Mouse (Mus musculus): ENCODE results near the gene Nebl. TPM values are rescaled to one million over a fixed set of nuclear protein-coding genes. Genes with fewer than 3 reads are reported as not detected.
A peak's percentile ranks its signal among the peaks of the same experiment; 100 is the strongest.

The Nebl gene
- total RNA-seq, 1 experiment from 2014 or later: 7.3 TPM

GRCm38 (mm10) chr2:17710083-17710482 is 21.2 kb downstream of the Nebl start:
- DNase-seq: peak; percentile 13

GRCm38 (mm10) chr2:17705964-17706363 is 25.3 kb downstream of the Nebl start:
- DNase-seq: no peak

- DNase-seq: no peak
Measured at GRCm38 (mm10) chr2:17705426-17705825, 25.8 kb downstream of the Nebl start.

- DNase-seq: no peak
Measured at GRCm38 (mm10) chr2:17703170-17703512, 28.1 kb downstream of the Nebl start.

GRCm38 (mm10) chr2:17702481-17703169 is 28.6 kb downstream of the Nebl start:
- no peak for DNase-seq

- DNase-seq: no peak
Measured at GRCm38 (mm10) chr2:17698161-17699087, 32.8 kb downstream of the Nebl start.

GRCm38 (mm10) chr2:17692926-17693325 is 38.3 kb downstream of the Nebl start:
- no peak for DNase-seq

GRCm38 (mm10) chr2:17690264-17690663 is 41.0 kb downstream of the Nebl start:
- DNase-seq: no peak

- DNase-seq: no peak
Measured at GRCm38 (mm10) chr2:17687141-17687540, 44.1 kb downstream of the Nebl start.

GRCm38 (mm10) chr2:17683326-17684040 is 47.8 kb downstream of the Nebl start:
- no peak for DNase-seq

- no peak for DNase-seq
Measured at GRCm38 (mm10) chr2:17672156-17672555, 59.1 kb downstream of the Nebl start.

- DNase-seq: no peak
Measured at GRCm38 (mm10) chr2:17671566-17671965, 59.7 kb downstream of the Nebl start.

- no peak for DNase-seq
Measured at GRCm38 (mm10) chr2:17669953-17670352, 61.3 kb downstream of the Nebl start.

GRCm38 (mm10) chr2:17669000-17669399 is 62.3 kb downstream of the Nebl start:
- DNase-seq: no peak

GRCm38 (mm10) chr2:17658176-17658575 is 73.1 kb downstream of the Nebl start:
- no peak for DNase-seq

- DNase-seq: no peak
Measured at GRCm38 (mm10) chr2:17650147-17650834, 81.0 kb downstream of the Nebl start.

- DNase-seq: no peak
Measured at GRCm38 (mm10) chr2:17649728-17650127, 81.5 kb downstream of the Nebl start.

GRCm38 (mm10) chr2:17644282-17645262 is 86.7 kb downstream of the Nebl start:
- DNase-seq: peak; percentile 75

- no peak for DNase-seq
Measured at GRCm38 (mm10) chr2:17643869-17644268, 87.4 kb downstream of the Nebl start.

- no peak for DNase-seq
Measured at GRCm38 (mm10) chr2:17642770-17643169, 88.5 kb downstream of the Nebl start.

- no peak for DNase-seq
Measured at GRCm38 (mm10) chr2:17640861-17641260, 90.4 kb downstream of the Nebl start.

Measured in adrenal gland, postnatal 14 days (tissue).